Mouse (Mus musculus) lung, adult 2 months (tissue): ENCODE results near the gene Ddah2. TPM values are rescaled to one million over a fixed set of nuclear protein-coding genes. Genes with fewer than 3 reads are reported as not detected.
A peak's percentile ranks its signal among the peaks of the same experiment; 100 is the strongest.

ENCODE experiments used
- DNase-seq: peaks from one replicate; pipeline ENCODE4 v3.0.0; 2022
- H3K4me1 ChIP-seq: fragments of 200-500 bp; 2 replicates; pipeline ENCODE4 v1.6.1; 2011; ENCODE audit warnings: low read length; ENCODE audit not compliant: control insufficient read depth, insufficient read depth
- H3K4me3 ChIP-seq: fragments of 200-500 bp; replicated peaks from 2 replicates; pipeline ENCODE3; 2011; ENCODE audit warnings: low read depth, mild to moderate bottlenecking, control low read depth, low read length; ENCODE audit errors: extremely low read depth
- CTCF ChIP-seq: fragments of 200-500 bp; IDR thresholded peaks from 2 replicates; pipeline ENCODE4 v1.5.1; 2011; ENCODE audit warnings: mild to moderate bottlenecking, low read length, control low read depth; ENCODE audit not compliant: insufficient read depth
- POLR2A ChIP-seq: fragments of 200-500 bp; IDR thresholded peaks from 2 replicates; pipeline ENCODE4 v1.6.1; 2011; ENCODE audit warnings: low read depth, mild to moderate bottlenecking, control low read depth, low read length, borderline replicate concordance; ENCODE audit errors: extremely low read depth
- WGBS: fragments of 180-500 bp; shearing (Covaris S2); methylation state at CpG from one replicate; pipeline ENCODE4 v1.1.7; 2018; 5-methylcytosine and 5-hydroxymethylcytosine counted together
- polyA plus RNA-seq: library from polyadenylated mRNA; depleted of rRNA; stranded (reverse); fragments of >200 nt; gene quantifications from 2 replicates; pipeline ENCODE4 v1.2.3, GENCODE M21; 2012

Gene Ddah2
- polyA plus RNA-seq, 1 experiment = 141 TPM

- TF ChIP-seq POLR2A (no peak), CTCF (no peak)
- WGBS = 73% methylated on average over 9 of the region's 9 CpGs
- no peaks in the 10 kb centered on the region for H3K4me1 ChIP-seq
- no peak for DNase-seq
- no peak overlapping the region for H3K4me3 ChIP-seq
Measured at GRCm38 (mm10) chr17:35071454-35071853, 12.6 kb downstream of the Ddah2 start.

- no peak overlapping the region for H3K4me3 ChIP-seq
- no peak for DNase-seq
- no peak for TF ChIP-seq POLR2A
- WGBS = 54% methylated on average over 17 of the region's 17 CpGs
- no peaks in the 10 kb centered on the region; the same call in none of the 2 replicates for H3K4me1 ChIP-seq
Measured at GRCm38 (mm10) chr17:35074097-35074496, 15.3 kb downstream of the Ddah2 start.

GRCm38 (mm10) chr17:35076507-35077176 lies 17.8 kb downstream of the Ddah2 start, which contains the start of gene Ly6g6e:
Gene Ly6g6e (plus strand): TSS chr17:35076902.
- WGBS = 29% methylated on average over 10 of the region's 10 CpGs
- no peak for DNase-seq
- H3K4me3 ChIP-seq = peak within 1 kb of the TSS; percentile 67

GRCm38 (mm10) chr17:35077285-35077684 lies 18.4 kb downstream of the Ddah2 start:
- TF ChIP-seq POLR2A (no peak), CTCF (no peak)
- 22% methylated on average over 2 of the region's 2 CpGs for WGBS
- Histone ChIP-seq H3K4me1 (no peaks in the 10 kb centered on the region; the same call in none of the 2 replicates), H3K4me3 (peak overlapping the region; percentile 67)
- DNase-seq = peak; percentile 46

More at GRCm38 (mm10) chr17:35076507-35077176, 17.8 kb downstream of the Ddah2 start, which contains the start of gene Ly6g6e:
- no peaks in the 10 kb centered on the region; the same call in none of the 2 replicates for H3K4me1 ChIP-seq
- TF ChIP-seq CTCF = no peak
- TF ChIP-seq POLR2A = no peak

GRCm38 (mm10) chr17:35077786-35078233 lies 19.0 kb downstream of the Ddah2 start, which contains the start of gene Ly6g6d:
Gene Ly6g6d (minus strand): TSS chr17:35078065.
- peak; percentile 76 for DNase-seq
- H3K4me3 ChIP-seq = peak within 1 kb of the TSS; percentile 67
- H3K4me1 ChIP-seq = no peaks in the 10 kb centered on the region; the same call in none of the 2 replicates
- TF ChIP-seq POLR2A (peak; percentile 84; the same call in 1 of the 2 replicates), CTCF (peak; percentile 74)
- 7% methylated on average over 14 of the region's 14 CpGs for WGBS

- no peak for DNase-seq
- 49% methylated on average over 9 of the region's 9 CpGs for WGBS
- TF ChIP-seq POLR2A = no peak
- TF ChIP-seq CTCF = no peak
- Histone ChIP-seq H3K4me1 (no peaks in the 10 kb centered on the region; the same call in none of the 2 replicates), H3K4me3 (no peak overlapping the region)
Measured at GRCm38 (mm10) chr17:35079778-35080177, 20.9 kb downstream of the Ddah2 start.

- WGBS = 59% methylated on average over 6 of the region's 6 CpGs
- no peak for DNase-seq
- H3K4me3 ChIP-seq = no peak overlapping the region
- no peak for TF ChIP-seq POLR2A
- no peaks in the 10 kb centered on the region; the same call in none of the 2 replicates for H3K4me1 ChIP-seq
Measured at GRCm38 (mm10) chr17:35080248-35080647, 21.4 kb downstream of the Ddah2 start.

- no peak for TF ChIP-seq CTCF
- no peak for TF ChIP-seq POLR2A
- DNase-seq = no peak
- Histone ChIP-seq H3K4me3 (no peak overlapping the region), H3K4me1 (no peaks in the 10 kb centered on the region; the same call in none of the 2 replicates)
- whole genome bisulfite sequencing = 88% methylated on average over 4 of the region's 4 CpGs
Measured at GRCm38 (mm10) chr17:35080710-35081109, 21.9 kb downstream of the Ddah2 start.

- Histone ChIP-seq H3K4me1 (no peaks in the 10 kb centered on the region; the same call in 1 of the 2 replicates), H3K4me3 (no peak overlapping the region)
- no peak for DNase-seq
- WGBS = 90% methylated on average over 16 of the region's 16 CpGs
- no peak for TF ChIP-seq CTCF
- no peak for TF ChIP-seq POLR2A
Measured at GRCm38 (mm10) chr17:35082841-35083576, 24.2 kb downstream of the Ddah2 start.
